Mouse (Mus musculus) hindbrain, embryonic 10.5 days (tissue): ENCODE results near the gene Prkca. TPM values are rescaled to one million over a fixed set of nuclear protein-coding genes. Genes with fewer than 3 reads are reported as not detected.
"Not testable (repeated sequence)": the region's sequence is repeated elsewhere in the genome, so short reads cannot be mapped to it uniquely, and the experiment has no call there.

Source experiments
- DNase-seq: peaks from one replicate; pipeline ENCODE4 v3.0.0-alpha.2; 2017; ENCODE audit warnings: low spot score
- H3K27ac ChIP-seq: fragments of 300-500 bp; sonication (generic); 2 replicates; pipeline ENCODE4 v1.5.1; 2016; ENCODE audit warnings: mild to moderate bottlenecking, moderate library complexity
- H3K27me3 ChIP-seq: fragments of 300-500 bp; sonication (generic); 2 replicates; pipeline ENCODE4 v1.6.1; 2016; ENCODE audit warnings: mild to moderate bottlenecking; ENCODE audit not compliant: poor library complexity, insufficient read depth, severe bottlenecking
- H3K36me3 ChIP-seq: fragments of 300-500 bp; sonication (generic); 2 replicates; pipeline ENCODE4 v1.6.1; 2016; ENCODE audit warnings: mild to moderate bottlenecking, moderate library complexity
- H3K4me1 ChIP-seq: fragments of 300-500 bp; sonication (generic); replicated peaks from 2 replicates; pipeline ENCODE4 v1.6.1; 2016; ENCODE audit warnings: mild to moderate bottlenecking
- H3K4me3 ChIP-seq: fragments of 300-500 bp; sonication (generic); 2 replicates; pipeline ENCODE4 v1.5.1; 2016; ENCODE audit warnings: mild to moderate bottlenecking, moderate library complexity
- H3K9me3 ChIP-seq: fragments of 300-500 bp; sonication (generic); 2 replicates; pipeline ENCODE4 v1.6.1; 2016; ENCODE audit warnings: mild to moderate bottlenecking, moderate library complexity
- WGBS: fragments of 180-500 bp; shearing (Covaris S2); methylation state at CpG from one replicate; pipeline ENCODE4 v1.1.7; 2016; 5-methylcytosine and 5-hydroxymethylcytosine counted together
- polyA plus RNA-seq: library from polyadenylated mRNA; unstranded; fragments of >200 nt; fragmentation: Nextera tagmentation; extraction: Ambion mirVana; gene quantifications from 2 replicates; pipeline ENCODE4 v1.2.1, GENCODE M21; 2016

The Prkca gene
- polyA plus RNA-seq, 1 experiment from 2014 or later, result 3.4 TPM

GRCm38 (mm10) chr11:108117360-108118050 lies 226.2 kb downstream of the Prkca start:
- Histone ChIP-seq H3K36me3 (no peaks in the 10 kb centered on the region), H3K27ac (no peak overlapping the region), H3K4me1 (no peaks in the 10 kb centered on the region), H3K4me3 (no peak overlapping the region), H3K9me3 (no peaks in the 10 kb centered on the region), H3K27me3 (no peaks in the 10 kb centered on the region)
- DNase-seq, result no peak
- 86% methylated on average over 10 of the region's 10 CpGs for WGBS

DNA sequence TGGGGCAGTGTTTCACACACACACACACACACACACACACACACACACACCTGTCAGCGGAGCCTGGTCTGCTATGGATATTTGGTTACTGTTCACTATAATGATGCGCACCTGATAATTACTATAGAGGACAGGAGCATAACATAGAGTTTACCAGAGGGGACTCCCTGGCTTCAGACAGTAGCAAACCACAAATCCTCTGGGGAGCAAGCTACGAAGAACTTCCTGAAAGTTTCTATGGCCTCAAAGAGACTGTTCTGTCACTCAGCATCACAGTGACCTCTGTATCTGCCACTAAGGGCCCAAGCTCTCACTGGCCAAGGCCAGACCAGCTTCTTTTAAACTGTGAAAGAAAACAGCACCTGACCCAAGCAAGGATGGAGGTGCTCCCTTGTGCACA lies 229.6 kb downstream of the Prkca start:
- whole genome bisulfite sequencing, result 83% methylated on average over 3 of the region's 3 CpGs
- Histone ChIP-seq H3K4me1 (no peaks in the 10 kb centered on the region), H3K9me3 (no peaks in the 10 kb centered on the region), H3K27ac (no peak overlapping the region), H3K27me3 (no peaks in the 10 kb centered on the region), H3K36me3 (no peaks in the 10 kb centered on the region), H3K4me3 (no peak overlapping the region)
- DNase-seq, result no peak

GRCm38 (mm10) chr11:108112437-108112836 lies 231.3 kb downstream of the Prkca start:
- DNase-seq, result no peak
- 68% methylated on average over 3 of the region's 3 CpGs for WGBS
- Histone ChIP-seq H3K27ac (no peak overlapping the region), H3K4me3 (no peak overlapping the region), H3K9me3 (no peaks in the 10 kb centered on the region), H3K4me1 (no peaks in the 10 kb centered on the region), H3K27me3 (no peaks in the 10 kb centered on the region), H3K36me3 (no peaks in the 10 kb centered on the region)

DNA sequence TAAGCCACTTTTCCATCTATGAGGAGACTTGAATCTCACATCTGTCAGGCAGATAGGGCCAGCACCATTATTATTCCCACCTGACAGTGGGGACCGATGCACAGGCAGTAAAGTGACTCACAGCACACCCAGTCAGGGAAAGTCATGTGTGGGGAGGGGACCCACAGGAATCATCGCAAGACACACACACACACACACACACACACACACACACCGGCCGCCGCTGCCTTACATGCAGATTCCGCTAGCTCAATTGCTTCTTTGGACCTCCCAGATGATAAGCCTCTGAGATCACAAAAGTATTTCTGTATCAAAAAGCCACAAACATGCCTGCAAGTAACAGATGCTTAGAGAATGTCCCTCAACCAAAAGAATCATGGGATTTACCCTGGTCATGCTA lies 239.6 kb downstream of the Prkca start:
- no peaks in the 10 kb centered on the region for H3K4me1 ChIP-seq
- H3K27me3 ChIP-seq, result no peaks in the 10 kb centered on the region
- no peak for DNase-seq
- WGBS, result 96% methylated on average over 6 of the region's 6 CpGs
- H3K36me3 ChIP-seq, result no peaks in the 10 kb centered on the region
- no peak overlapping the region for H3K4me3 ChIP-seq
- no peak overlapping the region for H3K27ac ChIP-seq
- no peaks in the 10 kb centered on the region for H3K9me3 ChIP-seq

DNA sequence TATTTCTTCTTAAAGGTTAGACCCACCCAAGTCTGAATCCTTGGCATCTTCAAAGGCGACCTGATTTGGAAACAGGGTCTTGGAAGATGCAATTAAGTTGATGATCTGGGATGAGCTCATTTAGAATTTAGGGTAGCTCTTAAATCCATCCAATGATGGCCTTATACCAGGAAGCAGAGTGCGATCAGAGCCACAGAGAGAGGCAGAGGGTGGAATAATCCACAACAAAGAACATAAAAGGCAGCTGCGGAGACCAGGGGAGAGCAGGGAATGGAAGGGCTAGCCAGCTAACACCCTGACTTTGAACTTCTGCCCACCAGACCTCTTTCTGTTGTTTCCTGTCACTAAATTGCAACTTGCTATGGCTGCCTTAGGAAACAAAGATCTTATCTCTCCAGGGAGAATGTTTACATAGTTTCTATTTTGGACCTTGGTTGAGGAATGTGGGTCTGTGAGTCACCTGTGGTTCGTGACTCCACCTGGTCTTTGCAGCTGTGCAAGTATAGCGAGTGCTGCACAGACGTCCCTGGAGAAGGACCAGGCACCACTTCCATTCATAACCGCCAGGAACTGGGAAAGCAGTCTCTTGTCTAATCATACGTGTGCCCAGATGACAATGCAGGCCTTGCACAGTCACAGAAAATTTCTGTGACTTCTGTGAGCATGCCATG lies 242.3 kb downstream of the Prkca start:
- Histone ChIP-seq H3K4me3 (no peak overlapping the region), H3K36me3 (no peaks in the 10 kb centered on the region), H3K27ac (no peak overlapping the region), H3K27me3 (no peaks in the 10 kb centered on the region), H3K9me3 (no peaks in the 10 kb centered on the region), H3K4me1 (no peaks in the 10 kb centered on the region)
- DNase-seq, result no peak
- 84% methylated on average over 8 of the region's 8 CpGs for WGBS

GRCm38 (mm10) chr11:108098306-108098705 lies 245.4 kb downstream of the Prkca start:
- Histone ChIP-seq H3K4me1 (no peaks in the 10 kb centered on the region), H3K4me3 (no peak overlapping the region), H3K9me3 (no peaks in the 10 kb centered on the region), H3K36me3 (no peaks in the 10 kb centered on the region), H3K27me3 (no peaks in the 10 kb centered on the region), H3K27ac (no peak overlapping the region)
- 88% methylated on average over 7 of the region's 7 CpGs for WGBS
- no peak for DNase-seq

DNA sequence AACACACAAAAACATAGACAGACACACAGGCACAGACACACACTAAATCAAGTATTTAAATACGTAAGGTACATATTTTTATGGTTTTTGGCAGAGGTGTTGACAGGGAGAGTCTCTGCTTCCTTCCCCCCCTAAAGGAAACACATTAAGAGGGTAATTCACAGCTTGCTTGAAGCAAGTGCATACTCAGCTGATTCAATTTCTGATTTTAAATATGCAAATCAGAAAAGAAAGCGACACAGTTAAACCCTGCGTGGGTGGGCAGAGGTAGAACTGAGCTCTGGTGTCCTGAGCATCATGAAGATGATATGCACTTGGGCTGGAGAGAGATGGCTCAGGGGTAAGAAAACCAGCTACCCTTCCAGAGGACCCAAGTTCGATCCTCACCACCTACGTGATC lies 248.9 kb downstream of the Prkca start:
- peaks cover 10% of the 10 kb centered on the region for H3K4me1 ChIP-seq
- WGBS, result 95% methylated on average over 5 of the region's 5 CpGs
- H3K27ac ChIP-seq, result no peak overlapping the region
- H3K36me3 ChIP-seq, result no peaks in the 10 kb centered on the region
- no peak overlapping the region for H3K4me3 ChIP-seq
- DNase-seq, result no peak
- H3K9me3 ChIP-seq, result no peaks in the 10 kb centered on the region
- no peaks in the 10 kb centered on the region for H3K27me3 ChIP-seq

DNA sequence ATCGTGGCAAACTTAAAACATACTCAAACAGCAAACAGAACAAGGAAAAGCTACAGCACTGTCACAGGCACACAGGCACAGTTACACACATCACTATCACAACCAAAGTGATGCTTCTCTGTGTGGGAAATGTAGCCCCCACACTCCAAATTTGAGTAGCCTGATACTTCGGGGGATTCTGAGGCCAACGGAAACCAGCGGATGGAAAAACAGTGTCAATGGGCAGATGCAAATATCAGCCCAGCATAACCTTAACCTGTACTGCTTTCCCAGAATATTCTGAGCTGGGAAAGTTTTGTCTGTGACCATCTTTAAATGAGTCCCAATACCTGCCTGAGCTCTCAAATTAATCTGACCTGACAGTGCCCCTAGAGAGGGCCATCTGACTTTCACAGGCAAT lies 250.5 kb downstream of the Prkca start:
- Histone ChIP-seq H3K4me1 (peaks cover 10% of the 10 kb centered on the region), H3K4me3 (no peak overlapping the region), H3K36me3 (no peaks in the 10 kb centered on the region), H3K27ac (no peak overlapping the region), H3K27me3 (no peaks in the 10 kb centered on the region), H3K9me3 (no peaks in the 10 kb centered on the region)
- WGBS, result 89% methylated on average over 4 of the region's 4 CpGs
- DNase-seq, result no peak

DNA sequence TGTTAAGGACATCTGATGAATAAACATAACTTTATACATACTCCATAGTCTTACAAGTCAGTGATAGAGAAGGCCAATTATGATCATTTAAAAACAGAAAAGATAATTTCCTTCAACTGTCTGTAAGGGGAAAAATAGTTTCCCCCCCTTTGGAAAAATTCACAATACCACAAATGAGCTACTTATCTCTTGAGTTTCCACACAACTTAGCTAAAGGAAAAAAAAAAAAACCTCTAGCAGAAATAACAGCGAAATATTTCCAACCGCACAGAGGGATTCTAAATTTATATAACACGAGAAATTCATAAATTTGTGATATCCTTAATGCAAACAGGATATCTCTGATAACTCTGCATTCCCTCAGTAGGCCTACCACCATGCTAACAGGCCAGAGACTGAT lies 252.5 kb downstream of the Prkca start:
- DNase-seq, result no peak
- Histone ChIP-seq H3K9me3 (no peaks in the 10 kb centered on the region), H3K36me3 (no peaks in the 10 kb centered on the region), H3K4me1 (peaks cover 10% of the 10 kb centered on the region), H3K27ac (no peak overlapping the region), H3K4me3 (no peak overlapping the region), H3K27me3 (no peaks in the 10 kb centered on the region)
- WGBS, result 93% methylated on average over 3 of the region's 3 CpGs

DNA sequence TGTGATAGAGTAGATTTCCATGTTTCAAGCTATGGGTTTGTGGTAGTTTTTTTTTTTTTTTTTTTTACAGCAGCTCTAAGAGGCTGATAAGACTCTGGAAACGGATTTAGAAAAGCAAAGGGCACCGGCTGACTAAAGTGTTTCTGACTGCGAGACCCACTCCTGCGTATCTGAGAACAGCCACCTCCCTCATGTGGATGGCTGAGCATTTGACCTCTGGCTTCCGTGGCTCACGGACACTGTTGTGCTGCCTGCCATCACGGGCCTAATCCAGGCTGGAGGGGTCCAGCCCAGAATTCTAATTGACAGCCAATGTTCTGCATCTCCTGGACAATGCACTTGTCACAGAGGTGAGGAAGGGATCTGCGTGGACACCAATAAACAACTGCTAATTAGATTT lies 253.0 kb downstream of the Prkca start:
- Histone ChIP-seq H3K4me3 (no peak overlapping the region), H3K9me3 (no peaks in the 10 kb centered on the region), H3K4me1 (peaks cover 10% of the 10 kb centered on the region), H3K36me3 (no peaks in the 10 kb centered on the region), H3K27me3 (no peaks in the 10 kb centered on the region), H3K27ac (no peak overlapping the region)
- DNase-seq, result no peak
- WGBS, result 52% methylated on average over 8 of the region's 8 CpGs

GRCm38 (mm10) chr11:108088063-108088462 lies 255.7 kb downstream of the Prkca start:
- Histone ChIP-seq H3K9me3 (no peaks in the 10 kb centered on the region), H3K27me3 (no peaks in the 10 kb centered on the region), H3K4me3 (no peak overlapping the region), H3K36me3 (no peaks in the 10 kb centered on the region), H3K4me1 (peaks cover 10% of the 10 kb centered on the region), H3K27ac (no peak overlapping the region)
- no peak for DNase-seq
- 92% methylated on average over 5 of the region's 5 CpGs for WGBS

- H3K9me3 ChIP-seq, H3K36me3 ChIP-seq: not testable (repeated sequence)
- WGBS, result 83% methylated on average over 1 of the region's 1 CpGs
Observed at GRCm38 (mm10) chr11:108087105-108087700, 256.5 kb downstream of the Prkca start.

DNA sequence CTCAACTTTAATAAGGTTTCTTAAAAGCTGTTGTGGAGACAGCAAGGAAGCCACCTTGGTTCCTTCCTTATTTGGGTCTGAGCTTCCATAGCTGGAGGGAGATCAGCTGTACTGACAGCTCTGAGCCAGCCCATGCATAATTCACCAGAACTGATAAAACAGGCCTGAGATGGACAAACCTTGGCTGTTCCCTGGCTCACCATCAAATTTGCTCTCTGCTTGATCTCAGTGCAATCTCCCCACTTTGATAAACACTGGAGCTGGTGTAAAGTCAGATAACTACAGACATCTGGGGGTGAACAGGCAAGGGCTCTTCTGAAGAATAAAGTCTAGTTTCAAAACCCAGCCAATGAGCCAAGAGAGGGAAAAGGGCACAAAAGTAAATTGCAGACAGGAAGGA lies 261.1 kb downstream of the Prkca start:
- Histone ChIP-seq H3K4me1 (no peaks in the 10 kb centered on the region), H3K27ac (no peak overlapping the region), H3K4me3 (no peak overlapping the region), H3K36me3 (no peaks in the 10 kb centered on the region), H3K9me3 (no peaks in the 10 kb centered on the region), H3K27me3 (no peaks in the 10 kb centered on the region)
- DNase-seq, result no peak

More at GRCm38 (mm10) chr11:108087105-108087700, 256.5 kb downstream of the Prkca start:
- H3K4me1 ChIP-seq, H3K27ac ChIP-seq, H3K27me3 ChIP-seq, H3K4me3 ChIP-seq, DNase-seq: not testable (repeated sequence)
